Mouse (Mus musculus) MEL (cell line): Measurements from ENCODE around the gene Osbp.

Experiments
- CTCF ChIP-seq, 3 experiments: IDR thresholded peaks in 2 of 3; conservative IDR thresholded peaks in 1 of 3; 2 replicates each; pipeline ENCODE4 v1.5.1; 2011 to 2012; ENCODE audit warnings: low read length in 3 of 3, low read depth in 2 of 3, mild to moderate bottlenecking in 2 of 3, improper control_type of control experiment in 1 of 3, inconsistent platforms in 1 of 3, mixed read lengths in 1 of 3, moderate library complexity in 1 of 3; ENCODE audit not compliant: control insufficient read depth in 1 of 3, insufficient read depth in 1 of 3, poor library complexity in 1 of 3, severe bottlenecking in 1 of 3
- MAZ ChIP-seq: IDR thresholded peaks from 2 replicates; pipeline ENCODE4 v1.6.1; 2012; ENCODE audit warnings: low read depth, mild to moderate bottlenecking, inconsistent platforms, low read length, improper control_type of control experiment
- TAL1 ChIP-seq: IDR thresholded peaks from 2 replicates; pipeline ENCODE4 v1.6.1; 2012; ENCODE audit warnings: mild to moderate bottlenecking, inconsistent platforms, low read length, moderate library complexity, mixed read lengths
- USF1 ChIP-seq: IDR thresholded peaks from 2 replicates; pipeline ENCODE4 v1.6.1; 2014; ENCODE audit warnings: low read depth, mild to moderate bottlenecking, inconsistent platforms, low read length, improper control_type of control experiment, moderate library complexity

DNA sequence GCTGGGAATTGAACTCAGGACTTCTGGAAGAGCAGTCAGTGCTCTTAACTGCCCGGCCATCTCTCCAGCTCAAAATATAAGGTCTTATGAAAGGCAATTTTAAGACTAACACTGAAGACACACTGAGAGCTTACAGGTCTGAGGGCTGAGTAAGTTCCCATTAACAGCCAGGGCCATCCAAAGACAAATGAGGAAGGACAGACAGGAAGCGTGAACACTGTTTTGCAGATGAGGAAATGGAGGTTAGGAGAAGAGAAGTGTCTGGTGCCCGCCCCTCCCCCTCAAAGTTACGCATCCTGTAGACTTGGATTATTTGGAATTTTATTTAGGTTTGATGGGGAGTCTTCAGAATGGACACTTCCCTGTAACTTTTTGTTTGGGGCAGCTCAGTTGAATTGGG lies 58.4 kb downstream of the Osbp start:
- TF ChIP-seq USF1 (no peak), TAL1 (no peak), MAZ (no peak), CTCF (IDR thresholded peaks at IDR 0.05 in 2 of 3, conservative IDR thresholded peaks at IDR 0.05 in 1 of 3; ENCODE audit: control insufficient read depth in 1 of 3, insufficient read depth in 1 of 3, low read depth in 2 of 3, low read length in 3 of 3, poor library complexity in 1 of 3, severe bottlenecking in 1 of 3) (no peak)
